Mouse (Mus musculus) intestine, postnatal 0 days (tissue): Measurements from ENCODE around the gene Ap4b1. TPM values are rescaled to one million over a fixed set of nuclear protein-coding genes. Genes with fewer than 3 reads are reported as not detected.
A peak's percentile ranks its signal among the peaks of the same experiment; 100 is the strongest.

Experiments
- ATAC-seq: fragments of 200-750 bp; cut with Nextera tagmentation; 2 replicates; pipeline ENCODE4 v1.8.0; 2017; ENCODE audit warnings: mild to moderate bottlenecking, moderate TSS enrichment, moderate library complexity
- H3K27ac ChIP-seq: fragments of 300-500 bp; sonication (generic); 2 replicates; pipeline ENCODE4 v1.5.1; 2014; ENCODE audit warnings: mild to moderate bottlenecking, low read depth, low read length, moderate library complexity
- H3K27me3 ChIP-seq: fragments of 300-500 bp; sonication (generic); replicated peaks from 2 replicates; pipeline ENCODE4 v1.6.1; 2014; ENCODE audit warnings: low read length, mixed read lengths; ENCODE audit not compliant: control insufficient read depth, insufficient read depth
- H3K36me3 ChIP-seq: fragments of 300-500 bp; sonication (generic); 2 replicates; pipeline ENCODE4 v1.6.1; 2014; ENCODE audit warnings: mild to moderate bottlenecking, moderate library complexity; ENCODE audit not compliant: control insufficient read depth, insufficient read depth
- H3K4me1 ChIP-seq: fragments of 300-500 bp; sonication (generic); replicated peaks from 2 replicates; pipeline ENCODE4 v1.6.1; 2014; ENCODE audit warnings: antibody characterized with exemption, low read length, mixed read lengths; ENCODE audit not compliant: control insufficient read depth, insufficient read depth
- H3K4me2 ChIP-seq: fragments of 300-500 bp; sonication (generic); replicated peaks from 2 replicates; pipeline ENCODE4 v1.6.1; 2014; ENCODE audit warnings: low read depth, mild to moderate bottlenecking, moderate library complexity
- H3K4me3 ChIP-seq: fragments of 300-500 bp; sonication (generic); 2 replicates; pipeline ENCODE4 v1.5.1; 2014; ENCODE audit warnings: low read depth, low read length
- H3K9ac ChIP-seq: fragments of 300-500 bp; sonication (generic); 2 replicates; pipeline ENCODE4 v1.6.1; 2014; ENCODE audit warnings: mild to moderate bottlenecking, low read depth, low read length
- H3K9me3 ChIP-seq: fragments of 300-500 bp; sonication (generic); 2 replicates; pipeline ENCODE4 v1.6.1; 2016; ENCODE audit warnings: mixed run types; ENCODE audit not compliant: control insufficient read depth
- CTCF ChIP-seq: sonication (generic); IDR thresholded peaks from 2 replicates; pipeline ENCODE4 v1.5.1; 2016; ENCODE audit warnings: low read depth, mild to moderate bottlenecking, control low read depth, antibody characterized with exemption, moderate library complexity
- WGBS: fragments of 180-500 bp; shearing (Covaris S2); extraction: QIAGEN DNeasy Blood & Tissue Kit; methylation state at CpG from one replicate; pipeline ENCODE4 v1.1.7; 2014; 5-methylcytosine and 5-hydroxymethylcytosine counted together
- polyA plus RNA-seq: library from polyadenylated mRNA; unstranded; fragments of >200 nt; fragmentation: Nextera tagmentation; extraction: Ambion mirVana; gene quantifications from 2 replicates; pipeline ENCODE4 v1.2.1, GENCODE M21; 2015

The Ap4b1 gene
- polyA plus RNA-seq, 1 experiment from 2014 or later = 12.6 TPM

DNA sequence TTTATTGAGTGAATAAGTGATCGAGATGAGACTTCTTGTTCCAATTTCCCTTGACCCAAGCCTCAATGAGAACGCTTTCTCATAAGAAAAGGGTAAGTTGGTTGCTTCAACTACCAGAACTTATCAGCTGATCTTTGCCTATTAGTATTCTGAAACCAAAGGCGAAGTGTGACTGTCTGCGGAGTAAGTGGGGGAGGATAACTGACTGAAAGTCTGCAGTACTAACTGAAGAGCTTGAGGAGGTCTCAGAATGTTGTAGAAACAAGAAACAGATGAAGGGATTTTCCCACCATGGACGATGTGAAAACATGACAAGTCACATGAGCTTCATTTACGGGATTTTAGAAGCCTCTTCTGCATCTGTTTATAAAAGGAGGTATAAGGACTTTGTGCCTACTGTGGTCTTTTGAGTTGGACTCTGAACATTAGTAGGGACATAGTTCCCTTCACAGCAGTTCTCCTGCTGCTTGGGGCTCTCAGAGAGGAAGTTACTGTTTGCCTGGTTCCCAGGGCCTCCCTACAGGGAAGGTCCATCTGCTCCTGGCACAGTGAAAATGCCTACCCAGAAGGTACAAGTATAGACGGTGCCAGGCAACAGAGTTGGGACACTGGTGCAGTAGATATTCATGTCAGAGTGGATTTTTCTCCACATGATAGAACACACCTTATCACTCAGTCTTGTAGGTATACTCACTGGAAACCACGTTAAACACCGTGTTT, 41.5 kb downstream of the Ap4b1 start:
- no peak overlapping the region for H3K9ac ChIP-seq
- H3K27me3 ChIP-seq = no peaks in the 10 kb centered on the region
- H3K4me3 ChIP-seq = no peak overlapping the region
- no peaks in the 10 kb centered on the region for H3K9me3 ChIP-seq
- H3K4me2 ChIP-seq = peak overlapping the region; percentile 18; the same call in 1 of the 2 replicates
- ATAC-seq = peak; percentile 69
- 0 out of 2 replicates have a peak, but pooled peaks cover 5% of the 10 kb centered on the region for H3K4me1 ChIP-seq
- no peak for TF ChIP-seq CTCF
- H3K27ac ChIP-seq = no peak overlapping the region
- WGBS = 52% methylated on average over 9 of the region's 9 CpGs
- H3K36me3 ChIP-seq = no peaks in the 10 kb centered on the region

GRCm38 (mm10) chr3:103851481-103851880, 42.2 kb downstream of the Ap4b1 start:
- H3K36me3 ChIP-seq = no peaks in the 10 kb centered on the region
- no peak overlapping the region for H3K27ac ChIP-seq
- no peak overlapping the region for H3K4me2 ChIP-seq
- H3K9me3 ChIP-seq = no peaks in the 10 kb centered on the region
- no peak overlapping the region for H3K9ac ChIP-seq
- TF ChIP-seq CTCF = no peak
- H3K27me3 ChIP-seq = no peaks in the 10 kb centered on the region
- H3K4me3 ChIP-seq = no peak overlapping the region
- 0 out of 2 replicates have a peak, but pooled peaks cover 5% of the 10 kb centered on the region for H3K4me1 ChIP-seq
- ATAC-seq = no peak
- WGBS = 87% methylated on average over 6 of the region's 6 CpGs

GRCm38 (mm10) chr3:103851882-103852281, 42.6 kb downstream of the Ap4b1 start:
- Histone ChIP-seq H3K9ac (no peak overlapping the region), H3K9me3 (no peaks in the 10 kb centered on the region), H3K27ac (no peak overlapping the region), H3K4me3 (no peak overlapping the region), H3K36me3 (no peaks in the 10 kb centered on the region), H3K4me2 (no peak overlapping the region), H3K4me1 (0 out of 2 replicates have a peak, but pooled peaks cover 5% of the 10 kb centered on the region), H3K27me3 (no peaks in the 10 kb centered on the region)
- WGBS = 87% methylated on average over 8 of the region's 8 CpGs
- ATAC-seq = no peak
- no peak for TF ChIP-seq CTCF

- 67% methylated on average over 3 of the region's 3 CpGs for WGBS
- Histone ChIP-seq H3K9ac (no peak overlapping the region), H3K9me3 (no peaks in the 10 kb centered on the region), H3K4me1 (0 out of 2 replicates have a peak, but pooled peaks cover 5% of the 10 kb centered on the region), H3K4me2 (no peak overlapping the region), H3K4me3 (no peak overlapping the region), H3K27me3 (no peaks in the 10 kb centered on the region), H3K27ac (no peak overlapping the region), H3K36me3 (no peaks in the 10 kb centered on the region)
- peak; percentile 72 for TF ChIP-seq CTCF
- ATAC-seq = no peak
These were observed 43.4 kb downstream of the Ap4b1 start for GRCm38 (mm10) chr3:103852565-103853299.

DNA sequence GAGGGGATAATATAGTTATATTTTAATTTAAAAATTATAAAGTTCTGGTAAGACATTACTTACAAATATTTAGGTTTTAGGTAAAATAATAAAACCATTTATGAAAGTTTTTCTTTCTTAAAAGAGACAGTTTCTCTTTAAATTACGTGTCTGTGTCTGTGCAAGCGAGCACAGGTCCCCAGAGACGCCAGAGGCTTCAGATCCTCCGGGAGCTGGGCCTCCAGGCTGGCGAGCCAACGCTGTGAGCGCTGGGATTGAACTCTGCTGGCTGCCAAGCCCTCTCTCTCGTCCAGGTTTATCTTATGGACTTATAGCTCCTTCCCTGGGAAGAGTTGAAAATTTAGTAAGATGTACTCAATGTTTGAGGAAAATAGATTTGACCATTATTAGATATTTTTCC, 44.5 kb downstream of the Ap4b1 start:
- H3K9ac ChIP-seq = no peak overlapping the region
- H3K9me3 ChIP-seq = no peaks in the 10 kb centered on the region
- no peak overlapping the region for H3K4me2 ChIP-seq
- no peaks in the 10 kb centered on the region for H3K27me3 ChIP-seq
- H3K36me3 ChIP-seq = no peaks in the 10 kb centered on the region
- 0 out of 2 replicates have a peak, but pooled peaks cover 5% of the 10 kb centered on the region for H3K4me1 ChIP-seq
- no peak for ATAC-seq
- H3K27ac ChIP-seq = no peak overlapping the region
- H3K4me3 ChIP-seq = no peak overlapping the region
- no peak for TF ChIP-seq CTCF
- WGBS = 63% methylated on average over 8 of the region's 8 CpGs

- 81% methylated on average over 7 of the region's 7 CpGs for whole genome bisulfite sequencing
- Histone ChIP-seq H3K4me2 (no peak overlapping the region), H3K9ac (no peak overlapping the region), H3K4me3 (no peak overlapping the region), H3K9me3 (no peaks in the 10 kb centered on the region), H3K36me3 (no peaks in the 10 kb centered on the region), H3K27ac (no peak overlapping the region), H3K4me1 (no peaks in the 10 kb centered on the region), H3K27me3 (no peaks in the 10 kb centered on the region)
- no peak for ATAC-seq
- TF ChIP-seq CTCF = no peak
These were observed 47.9 kb downstream of the Ap4b1 start for GRCm38 (mm10) chr3:103857036-103857805.
